Comparison of ENCODE assay signal across 9 mouse cellular contexts in genomic region chr5:89444360-89444759, GRCm38 (mm10). TPM values are rescaled to one million over a fixed set of nuclear protein-coding genes. Genes with fewer than 3 reads are reported as not detected.
A peak's percentile ranks its signal among the peaks of the same experiment; 100 is the strongest.
DNase-seq lines count a peak whose midpoint lies in the region; ATAC-seq lines count a peak whose summit lies in the region.
"Had no signal": no experiment of that assay in that cellular context is flagged by ENCODE, and none has a peak within 500 bp of the region (broad histone marks: within the 10 kb centered on the region; RNA-seq: fewer than 3 reads in every experiment).

No protein-coding gene starts in this region.

- H3K36me3 ChIP-seq in midbrain, embryonic 11.5 days (ENCODE audit: control insufficient read depth, insufficient read depth, low read length), result no peaks in the 10 kb centered on the region
- no peaks in the 10 kb centered on the region for H3K36me3 ChIP-seq in midbrain, embryonic 10.5 days
- H3K36me3 ChIP-seq in embryonic facial prominence, embryonic 11.5 days (replicated peaks; ENCODE audit: control insufficient read depth, insufficient read depth, low read depth, low read length), result no peaks in the 10 kb centered on the region
- H3K36me3 ChIP-seq in midbrain, embryonic 14.5 days (ENCODE audit: control insufficient read depth, insufficient read depth, low read length), result no peaks in the 10 kb centered on the region

- DNase-seq in cerebellum, postnatal 14 days, result peak; percentile 2
- no peak for DNase-seq in cerebellum, postnatal 4 days (ENCODE audit: low spot score in 2 of 2)
- no peak for DNase-seq in midbrain, embryonic 11.5 days (ENCODE audit: low spot score, missing footprints)
- no peak for DNase-seq in midbrain, embryonic 10.5 days (ENCODE audit: low spot score)
- peak; percentile 37 for DNase-seq in embryonic facial prominence, embryonic 11.5 days (ENCODE audit: low spot score)
- DNase-seq in midbrain, embryonic 14.5 days, result peak; percentile 45
- no peak for DNase-seq in urinary bladder, adult 18-20 months (ENCODE audit: low spot score in 2 of 2)
- DNase-seq in cerebellum, postnatal 36 days, result no peak

- WGBS in midbrain, embryonic 11.5 days, result 85% methylated on average over 4 of the region's 4 CpGs
- 78% methylated on average over 4 of the region's 4 CpGs for WGBS in midbrain, embryonic 10.5 days
- 71% methylated on average over 4 of the region's 4 CpGs for WGBS in embryonic facial prominence, embryonic 11.5 days
- 82% methylated on average over 4 of the region's 4 CpGs for WGBS in midbrain, embryonic 14.5 days

- ATAC-seq in midbrain, embryonic 11.5 days (ENCODE audit: low FRiP score), result peak; percentile 42; the same call in 1 of the 2 replicates
- ATAC-seq in embryonic facial prominence, embryonic 11.5 days (replicated peaks; ENCODE audit: insufficient number of reproducible peaks, low FRiP score, low TSS enrichment, low read depth), result no peak
- no peak for ATAC-seq in midbrain, embryonic 14.5 days (ENCODE audit: low FRiP score, low TSS enrichment)

- no peak overlapping the region for H3K4me2 ChIP-seq in midbrain, embryonic 11.5 days
- no peak overlapping the region for H3K4me2 ChIP-seq in embryonic facial prominence, embryonic 11.5 days (ENCODE audit: low read depth, low read length)
- no peak overlapping the region for H3K4me2 ChIP-seq in midbrain, embryonic 14.5 days (ENCODE audit: low read length)

- H3K27ac ChIP-seq in midbrain, embryonic 11.5 days (ENCODE audit: low read depth, low read length), result no peak overlapping the region
- H3K27ac ChIP-seq in midbrain, embryonic 10.5 days (replicated peaks), result no peak overlapping the region
- H3K27ac ChIP-seq in embryonic facial prominence, embryonic 11.5 days (replicated peaks; ENCODE audit: low read depth, low read length), result no peak overlapping the region
- H3K27ac ChIP-seq in midbrain, embryonic 14.5 days (replicated peaks; ENCODE audit: low read depth, low read length), result no peak overlapping the region

- no peaks in the 10 kb centered on the region for H3K27me3 ChIP-seq in midbrain, embryonic 11.5 days (ENCODE audit: control insufficient read depth, insufficient read depth, low read length)
- H3K27me3 ChIP-seq in midbrain, embryonic 10.5 days (ENCODE audit: low read depth, poor library complexity, severe bottlenecking), result no peaks in the 10 kb centered on the region
- H3K27me3 ChIP-seq in embryonic facial prominence, embryonic 11.5 days (ENCODE audit: control insufficient read depth, insufficient read depth, low read length), result no peaks in the 10 kb centered on the region
- H3K27me3 ChIP-seq in midbrain, embryonic 14.5 days (ENCODE audit: control insufficient read depth, insufficient read depth, low read length), result no peaks in the 10 kb centered on the region
- H3K27me3 ChIP-seq: megakaryocyte, embryonic 14.5 days had no signal

- H3K4me1 ChIP-seq in midbrain, embryonic 11.5 days (ENCODE audit: control insufficient read depth, insufficient read depth, low read length), result no peaks in the 10 kb centered on the region
- H3K4me1 ChIP-seq in midbrain, embryonic 10.5 days, result no peaks in the 10 kb centered on the region
- no peaks in the 10 kb centered on the region for H3K4me1 ChIP-seq in embryonic facial prominence, embryonic 11.5 days (ENCODE audit: control insufficient read depth, insufficient read depth, low read length)
- no peaks in the 10 kb centered on the region for H3K4me1 ChIP-seq in midbrain, embryonic 14.5 days (ENCODE audit: control insufficient read depth, insufficient read depth, low read length)
- H3K4me1 ChIP-seq: megakaryocyte, embryonic 14.5 days had no signal

- no peak overlapping the region for H3K9ac ChIP-seq in midbrain, embryonic 11.5 days (ENCODE audit: low read length)
- no peak overlapping the region for H3K9ac ChIP-seq in embryonic facial prominence, embryonic 11.5 days (replicated peaks; ENCODE audit: low read length)
- H3K9ac ChIP-seq in midbrain, embryonic 14.5 days (replicated peaks; ENCODE audit: low read length), result no peak overlapping the region

- no peaks in the 10 kb centered on the region for H3K9me3 ChIP-seq in midbrain, embryonic 11.5 days (ENCODE audit: control insufficient read depth, low read length)
- H3K9me3 ChIP-seq in midbrain, embryonic 10.5 days (replicated peaks), result no peaks in the 10 kb centered on the region
- no peaks in the 10 kb centered on the region for H3K9me3 ChIP-seq in embryonic facial prominence, embryonic 11.5 days (replicated peaks; ENCODE audit: control insufficient read depth, low read length)
- no peaks in the 10 kb centered on the region for H3K9me3 ChIP-seq in midbrain, embryonic 14.5 days (ENCODE audit: control insufficient read depth, low read length)

- no peak overlapping the region for H3K4me3 ChIP-seq in midbrain, embryonic 11.5 days (ENCODE audit: low read depth, low read length)
- H3K4me3 ChIP-seq in midbrain, embryonic 10.5 days, result no peak overlapping the region
- H3K4me3 ChIP-seq in embryonic facial prominence, embryonic 11.5 days (ENCODE audit: low read depth, low read length), result no peak overlapping the region
- H3K4me3 ChIP-seq in midbrain, embryonic 14.5 days (replicated peaks; ENCODE audit: low read depth, low read length), result no peak overlapping the region
- H3K4me3 ChIP-seq: megakaryocyte, embryonic 14.5 days had no signal

RNA-seq across cellular contexts. Expression of gene Gc, which starts 13.3 kb away (rescaled TPM):
- 0.15 TPM in 1 of 2 replicates, not detected in the other for polyA plus RNA-seq in midbrain, embryonic 11.5 days (2014; fragmentation: Nextera tagmentation; extraction: Ambion mirVana)
- polyA plus RNA-seq in midbrain, embryonic 10.5 days (2016; fragmentation: Nextera tagmentation; extraction: Ambion mirVana), result not detected in 2 replicates
- polyA plus RNA-seq in embryonic facial prominence, embryonic 11.5 days (2014; fragmentation: Nextera tagmentation; extraction: Ambion mirVana), result not detected in 2 replicates
- not detected in 2 replicates for polyA plus RNA-seq in midbrain, embryonic 14.5 days (2014; fragmentation: Nextera tagmentation; extraction: Ambion mirVana)

Comparison
In these comparisons a context has a peak if more than half of its experiments do, and no peak if none do; other contexts are left out.
1. DNase-seq: peak in cerebellum, postnatal 14 days (2 of 2), embryonic facial prominence, embryonic 11.5 days (single experiment) and midbrain, embryonic 14.5 days (single experiment); none in cerebellum, postnatal 4 days (0 of 2), midbrain, embryonic 11.5 days (single experiment), midbrain, embryonic 10.5 days (single experiment), urinary bladder, adult 18-20 months (0 of 2) and cerebellum, postnatal 36 days (0 of 2).